Mouse (Mus musculus): Measurements from ENCODE around the gene Clybl.

The Clybl gene

DNA sequence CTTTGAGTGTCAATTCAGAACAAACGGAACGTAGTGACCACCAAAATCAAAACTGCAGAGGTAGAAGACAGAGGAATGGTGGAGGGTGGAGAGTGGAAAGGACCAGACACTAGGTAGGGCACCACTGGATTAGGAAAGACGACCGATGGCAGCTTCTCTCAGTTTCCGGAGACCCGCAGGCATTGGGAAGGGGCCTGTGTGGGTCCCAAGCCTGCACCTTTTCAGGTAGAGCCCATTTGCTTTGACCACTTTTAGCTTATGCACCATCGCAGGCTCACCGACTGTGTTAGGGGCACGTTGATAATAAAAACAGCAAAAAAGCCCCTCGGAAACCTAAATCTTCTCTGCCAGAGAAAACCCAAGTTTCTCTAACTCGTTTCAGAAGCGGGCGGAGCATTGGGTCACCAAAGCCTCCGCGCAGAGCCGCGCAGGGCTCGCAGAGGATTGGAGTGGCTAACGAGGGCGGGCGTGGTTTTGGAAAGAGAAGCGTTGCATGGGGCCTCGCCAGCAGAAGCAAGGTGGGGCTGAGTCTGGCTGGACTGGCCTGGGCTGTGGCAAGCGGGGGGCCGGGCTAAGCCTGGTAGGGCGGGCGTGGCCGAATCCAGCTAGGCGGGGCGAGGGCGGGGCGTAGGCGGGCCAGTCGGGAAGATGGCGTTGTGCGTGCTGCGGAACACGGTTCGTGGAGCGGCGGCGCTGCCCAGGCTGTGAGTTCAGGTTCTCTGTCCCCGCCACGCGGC, at the start of gene Clybl:
Gene Clybl, plus strand, starts transcription at position 627 of the 737 bp plus-strand sequence.
- DNase-seq = peak; percentile 95 to 96

DNA sequence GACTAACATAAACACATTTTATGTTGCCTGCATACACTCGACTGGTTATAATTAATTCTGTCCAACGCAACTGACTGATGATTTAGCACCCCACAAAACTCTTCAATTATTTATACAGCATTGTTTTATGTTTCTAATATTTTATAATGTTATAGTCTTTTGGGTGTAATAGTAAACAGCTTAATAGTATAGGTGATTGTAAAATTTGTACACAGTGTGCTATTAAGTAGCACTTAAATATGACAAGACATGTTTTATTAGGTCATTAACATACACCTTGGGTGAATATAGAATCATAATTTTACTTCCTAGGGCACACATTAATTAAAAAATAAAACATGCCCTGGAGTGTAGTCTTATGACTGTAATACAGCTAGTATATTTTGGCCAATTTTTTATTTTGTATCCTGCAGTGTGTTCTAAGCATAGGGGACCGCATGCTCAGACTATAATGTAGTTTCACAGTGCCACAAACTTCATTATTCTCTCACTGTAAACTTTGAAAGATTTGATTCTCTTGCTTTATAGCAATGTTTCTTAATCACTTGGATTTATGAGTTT, 45.1 kb upstream of the Clybl start:
- DNase-seq = no peak

DNA sequence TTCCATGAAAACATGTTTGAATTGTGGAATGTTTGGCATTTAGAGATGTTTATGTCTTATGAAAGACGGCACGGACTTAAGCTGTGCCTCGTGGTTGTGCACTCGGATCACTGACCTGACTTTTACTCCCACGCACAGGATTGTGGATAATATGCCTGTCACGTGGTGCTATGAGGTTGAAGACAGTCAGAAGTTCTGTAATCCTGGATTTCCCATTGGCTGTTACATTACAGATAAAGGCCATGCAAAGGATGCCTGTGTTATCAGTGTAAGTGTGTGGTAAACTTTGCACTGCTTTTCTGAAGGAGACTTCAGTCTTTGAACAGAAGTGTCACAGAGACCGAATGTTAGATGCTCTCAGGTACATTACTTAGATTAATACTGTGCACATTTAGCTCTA, 44.3 kb upstream of the Clybl start:
- no peak for DNase-seq

DNA sequence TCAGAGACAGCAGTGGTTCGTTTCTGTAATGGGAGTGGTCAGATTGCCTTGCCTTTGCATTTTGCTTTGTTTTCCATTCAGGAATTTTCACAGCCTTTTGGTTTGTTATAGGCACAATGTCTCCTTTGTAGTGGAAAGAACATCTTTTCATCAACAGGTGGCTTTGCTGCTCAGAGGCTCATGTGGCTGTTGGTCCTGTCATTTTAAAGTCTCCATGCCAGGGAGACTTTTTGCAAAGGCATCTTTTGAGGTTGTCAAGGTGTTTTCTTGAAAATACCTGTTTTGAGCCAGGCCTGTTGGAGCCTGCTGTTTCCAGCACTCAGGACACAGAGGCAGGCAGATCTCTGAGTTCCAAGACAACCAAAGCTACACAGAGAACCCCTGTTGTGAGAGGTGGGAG, 41.4 kb upstream of the Clybl start:
- DNase-seq = no peak

DNA sequence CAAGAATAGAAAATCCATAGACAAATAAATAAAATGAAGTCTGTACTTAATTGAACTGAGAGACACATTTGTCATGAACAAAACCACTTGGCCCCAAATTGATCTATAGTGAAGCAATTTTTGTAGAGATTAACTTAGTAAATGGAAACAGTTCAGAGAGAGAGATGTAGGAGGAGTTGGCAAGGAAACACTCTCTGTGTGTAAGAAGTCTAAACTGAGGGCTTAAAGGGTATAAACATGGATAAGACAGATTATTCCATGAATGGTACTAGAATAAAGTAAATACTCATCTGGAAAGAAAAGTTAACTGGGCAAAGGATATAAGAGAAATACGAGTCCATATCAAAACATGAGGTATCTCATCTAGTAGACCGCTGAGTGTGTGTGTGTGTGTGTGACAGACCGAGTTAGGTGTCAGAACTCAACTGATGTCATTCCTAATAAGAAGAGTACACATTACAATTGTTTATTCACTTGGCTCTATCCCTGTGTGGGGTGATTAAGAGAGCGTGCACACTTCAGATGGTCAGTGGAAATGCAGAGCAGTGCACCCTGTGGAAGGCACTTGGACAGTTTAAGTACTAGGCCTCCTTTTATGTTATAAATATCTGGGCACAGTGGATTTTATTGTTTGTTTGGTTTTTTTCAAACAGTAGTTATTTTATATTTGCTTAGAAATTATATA, 37.8 kb upstream of the Clybl start:
- DNase-seq = no peak

DNA sequence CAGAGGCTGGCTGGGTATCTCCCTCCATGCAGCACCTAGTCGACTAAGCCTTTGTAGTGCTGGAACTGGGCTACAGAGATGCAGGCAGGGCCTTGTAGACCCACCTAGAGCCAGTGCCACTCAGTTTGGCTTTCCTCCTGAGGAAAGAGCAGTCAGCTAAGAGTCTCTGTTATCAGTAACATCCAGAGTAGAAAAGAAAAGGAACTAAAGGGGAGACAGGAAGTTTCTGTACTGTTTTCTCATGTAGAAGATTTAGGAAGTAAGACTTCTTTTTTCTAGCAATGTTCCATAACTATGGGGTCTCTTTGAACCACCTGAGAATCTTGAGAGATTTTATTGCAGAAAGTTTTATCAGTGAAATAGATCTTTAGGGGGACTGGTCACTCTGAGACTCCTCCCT, 36.1 kb upstream of the Clybl start:
- DNase-seq = no peak

DNA sequence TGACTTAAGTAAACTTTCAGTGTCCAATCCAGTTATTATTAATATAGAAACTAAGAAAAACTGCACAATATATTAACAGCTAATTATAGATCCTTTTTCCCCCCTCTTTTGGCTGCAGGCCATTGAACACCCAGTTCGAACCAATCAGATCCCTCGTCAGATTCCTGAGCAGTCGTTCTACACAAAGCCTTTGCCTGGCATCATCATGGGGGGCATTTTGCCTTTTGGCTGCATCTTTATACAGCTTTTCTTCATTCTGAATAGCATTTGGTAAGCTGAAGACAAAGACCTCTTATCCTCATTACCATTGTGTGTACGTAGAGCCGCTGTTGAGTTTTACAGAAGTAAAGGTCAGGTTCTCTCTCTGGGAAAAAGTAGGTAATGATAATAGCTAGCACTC, 30.9 kb upstream of the Clybl start:
- DNase-seq = no peak

DNA sequence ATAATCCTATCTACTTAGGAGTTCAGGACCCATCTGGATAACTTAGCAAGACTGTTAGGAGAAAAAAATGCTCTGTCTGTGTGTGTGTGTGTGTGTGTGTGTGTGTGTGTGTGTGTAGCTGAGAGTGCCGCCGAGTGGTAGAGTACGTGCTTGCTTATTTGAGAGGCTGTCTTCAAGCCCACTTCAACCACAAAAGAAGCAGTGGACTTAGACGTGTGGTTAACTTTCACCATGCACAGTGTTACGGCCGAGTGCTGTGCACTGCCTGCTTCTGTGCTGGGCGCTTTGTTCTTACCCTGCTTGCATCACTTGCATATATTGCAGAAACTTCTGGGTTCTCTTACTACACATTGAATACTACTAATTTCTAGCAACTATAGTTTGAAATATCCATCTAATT, 23.8 kb upstream of the Clybl start:
- no peak for DNase-seq

DNA sequence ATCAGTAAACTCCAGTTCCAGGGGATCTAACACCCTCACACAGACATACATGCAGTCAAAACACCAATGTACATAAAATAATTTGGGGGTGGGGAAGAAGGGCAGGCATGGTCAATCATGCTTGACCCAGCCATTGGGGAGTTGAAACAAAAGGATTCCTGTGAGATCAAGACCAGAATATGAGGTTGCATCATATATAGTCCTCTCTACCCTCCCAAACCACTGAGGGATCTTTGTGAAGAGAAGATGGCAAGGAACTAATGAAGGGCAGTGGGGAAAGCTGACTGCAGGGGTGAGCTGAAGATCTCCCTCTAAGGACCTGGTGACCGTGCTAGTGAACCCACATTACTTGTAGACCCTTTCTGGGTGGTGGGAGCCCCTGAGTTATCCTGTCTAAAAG, 20.6 kb upstream of the Clybl start:
- no peak for DNase-seq

DNA sequence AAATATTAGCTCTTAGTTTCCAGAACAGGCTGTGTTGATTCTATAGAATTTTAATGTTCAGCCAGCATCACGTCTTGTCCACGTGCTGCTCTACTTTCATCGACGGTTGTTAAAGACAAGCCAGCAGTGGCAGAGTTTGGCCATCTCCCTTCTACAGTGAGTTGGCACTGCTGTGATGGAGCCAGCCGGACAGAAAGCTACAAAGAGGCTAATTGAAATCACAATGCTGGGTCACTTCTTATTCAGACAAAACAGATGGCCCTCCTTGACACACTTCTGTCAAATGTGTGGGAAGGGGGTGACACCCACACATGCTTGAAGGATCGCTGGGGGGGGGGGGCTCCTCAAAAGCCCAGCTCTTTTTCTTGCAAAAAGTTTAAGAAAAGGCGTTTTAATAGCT, 12.6 kb upstream of the Clybl start:
- DNase-seq = no peak

DNA sequence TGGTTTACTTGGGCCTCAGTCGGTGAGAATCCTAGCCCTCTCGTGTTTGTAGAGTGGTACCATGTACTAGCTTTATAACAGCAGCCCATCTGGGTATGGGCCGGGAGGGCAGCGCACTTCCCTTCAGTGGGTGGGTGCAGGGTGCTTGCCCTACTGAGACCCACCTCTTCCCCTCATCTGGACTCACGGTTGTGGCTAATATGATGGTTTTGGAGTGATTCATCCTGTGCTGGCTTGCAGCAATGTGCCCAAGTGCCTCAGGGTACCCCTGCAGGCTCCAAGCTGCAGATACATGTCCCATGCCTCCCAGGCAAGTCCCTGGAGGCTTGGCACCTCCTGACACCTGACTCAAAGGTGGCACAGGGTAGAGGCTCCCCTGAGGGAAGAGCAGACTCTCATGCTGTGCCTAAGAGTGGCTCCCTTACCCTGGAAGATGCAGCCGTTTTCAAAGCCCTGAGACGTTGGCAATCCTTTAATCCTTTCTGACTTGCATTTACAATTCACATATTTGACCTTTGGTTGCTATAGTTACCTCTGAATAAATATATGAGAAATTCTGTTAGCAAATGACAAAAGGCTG, 11.2 kb upstream of the Clybl start:
- DNase-seq = no peak

DNA sequence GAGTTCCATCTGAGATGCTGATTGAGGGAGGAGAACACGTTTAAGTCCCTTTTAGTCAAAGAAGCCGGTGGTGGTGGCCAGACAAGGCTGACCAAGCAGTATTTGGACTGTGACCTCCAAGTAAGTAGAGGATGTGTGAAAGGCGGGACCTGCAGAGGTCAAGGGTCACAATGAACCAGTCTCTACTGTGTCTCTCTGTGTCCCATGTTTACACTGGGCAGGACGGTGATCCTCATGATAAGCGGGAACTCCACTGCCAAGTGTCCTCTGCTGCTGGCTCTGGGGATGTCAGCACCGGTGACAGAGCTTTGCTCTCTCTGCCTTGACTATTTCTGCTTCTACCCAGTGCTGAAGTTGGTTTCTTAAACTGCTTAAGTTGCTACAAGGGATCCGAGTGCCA, 10.5 kb upstream of the Clybl start:
- DNase-seq = no peak

DNA sequence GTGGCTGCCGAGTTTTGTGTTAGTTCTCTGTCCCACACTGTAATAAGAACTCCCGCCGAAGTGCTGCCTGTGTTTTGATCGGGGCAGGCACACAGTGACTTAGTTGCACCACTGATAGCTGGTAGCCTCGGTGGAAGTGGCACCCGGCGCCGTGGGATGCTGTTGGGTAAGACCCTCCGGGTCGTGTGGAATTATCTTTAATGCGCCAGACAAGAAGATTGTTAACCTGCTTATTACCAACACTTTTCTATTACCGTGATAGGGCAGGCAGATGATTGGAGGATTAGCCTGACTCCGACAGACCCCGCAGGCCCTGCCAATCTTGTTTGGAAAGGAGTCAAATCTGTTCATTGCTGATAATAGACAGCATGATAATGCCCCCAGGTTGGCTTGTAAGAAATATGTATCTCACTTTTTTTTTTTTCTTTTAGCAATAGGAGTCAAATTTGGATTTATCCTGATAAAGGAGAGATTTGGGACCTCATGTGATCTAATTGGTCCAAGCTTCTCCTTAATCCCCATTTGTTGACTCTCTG, 5.2 kb upstream of the Clybl start:
- DNase-seq = no peak

DNA sequence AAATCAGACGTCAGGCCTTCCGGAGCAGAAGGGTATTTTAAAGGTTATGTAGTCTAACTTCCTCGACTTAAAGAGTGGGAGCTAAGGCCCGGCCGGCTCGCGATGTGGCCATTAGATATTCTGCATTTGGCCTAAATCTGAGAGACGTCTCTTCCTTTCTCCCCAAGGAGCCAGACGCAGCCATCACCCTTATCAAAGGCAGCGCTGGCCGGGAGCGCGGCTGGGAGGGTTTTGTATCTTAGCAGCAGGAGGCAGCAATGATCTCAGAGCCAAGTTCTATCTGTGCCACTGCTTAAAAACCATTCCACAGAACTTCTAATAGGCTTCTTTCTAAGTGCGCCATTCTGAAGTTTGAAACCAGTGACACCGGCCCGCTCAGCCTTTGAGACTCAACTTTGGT, 2.2 kb upstream of the Clybl start:
- no peak for DNase-seq

DNA sequence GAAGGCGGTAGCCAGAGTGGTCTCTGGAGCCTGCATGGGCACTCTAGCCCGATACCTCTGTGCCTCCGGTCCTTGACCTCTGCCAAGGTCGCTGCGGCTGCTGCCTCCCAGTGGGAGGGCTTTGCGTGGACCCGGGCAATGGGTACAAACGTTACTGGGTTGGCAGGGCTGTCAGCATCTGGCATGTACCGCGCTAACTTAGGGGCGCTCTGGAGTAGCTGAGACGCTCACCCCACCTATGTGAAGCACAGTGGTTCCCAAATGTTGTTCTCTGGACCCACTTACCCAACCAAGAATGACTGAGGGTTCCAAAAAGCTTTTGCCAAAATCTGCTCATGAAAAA, 282 bp downstream of the Clybl start:
- DNase-seq = no peak

DNA sequence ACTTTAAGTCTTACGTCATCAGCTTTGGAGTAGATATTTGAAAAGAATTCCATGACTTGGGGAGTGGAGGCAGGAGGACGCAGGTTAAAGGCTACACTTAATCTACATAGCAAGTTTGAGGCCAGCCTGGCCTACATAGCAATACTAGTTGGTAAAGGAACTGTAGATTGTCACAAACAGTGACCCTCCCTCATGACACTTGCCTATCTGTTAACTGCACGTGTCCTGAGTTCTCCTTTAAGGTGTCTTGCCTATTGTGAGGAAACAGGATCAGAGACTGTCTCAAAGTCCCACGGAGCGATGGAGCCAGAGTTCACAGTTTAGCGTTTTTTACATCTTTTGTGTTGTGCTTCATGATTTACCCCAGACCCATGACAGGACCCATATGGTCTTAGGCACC, 716 bp downstream of the Clybl start:
- DNase-seq = no peak

DNA sequence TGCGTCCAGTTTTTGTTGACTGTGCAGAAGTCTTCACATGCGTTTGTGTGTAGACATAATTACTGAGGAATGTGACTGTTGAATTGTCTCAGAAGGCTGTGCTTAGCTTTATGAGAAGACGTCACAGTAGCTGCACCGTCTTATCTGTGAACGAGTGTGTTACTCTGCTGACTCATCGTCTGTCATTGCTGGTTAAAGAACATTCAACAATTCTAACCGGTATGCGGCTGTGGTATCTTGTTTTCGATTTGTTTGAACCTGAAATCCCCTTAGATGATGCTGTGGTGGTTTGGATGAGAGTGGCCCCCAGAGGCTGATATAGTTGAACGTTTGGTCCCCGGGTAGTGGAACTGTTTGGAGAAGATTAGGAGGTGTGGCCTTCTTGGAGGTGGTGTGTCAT, 2.5 kb downstream of the Clybl start:
- no peak for DNase-seq

DNA sequence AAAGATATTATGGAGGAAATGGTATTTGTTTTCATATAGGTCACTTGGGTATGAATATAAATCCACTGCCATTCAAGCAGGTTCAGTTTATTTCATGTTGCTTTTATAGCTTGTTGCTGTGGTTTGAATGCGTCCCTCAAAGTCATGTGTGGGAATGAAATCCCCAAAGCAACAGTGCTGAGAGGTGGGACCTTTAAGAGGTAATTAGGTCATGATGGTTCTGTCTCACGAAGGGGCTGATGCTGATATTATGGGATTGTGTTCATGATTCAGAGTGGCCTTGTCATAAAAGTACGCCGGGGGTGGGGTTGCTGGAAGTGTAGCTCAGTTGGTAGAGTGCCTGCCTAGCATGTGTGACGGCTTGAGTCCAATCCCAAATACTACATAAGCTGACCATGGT, 6.7 kb downstream of the Clybl start:
- no peak for DNase-seq

DNA sequence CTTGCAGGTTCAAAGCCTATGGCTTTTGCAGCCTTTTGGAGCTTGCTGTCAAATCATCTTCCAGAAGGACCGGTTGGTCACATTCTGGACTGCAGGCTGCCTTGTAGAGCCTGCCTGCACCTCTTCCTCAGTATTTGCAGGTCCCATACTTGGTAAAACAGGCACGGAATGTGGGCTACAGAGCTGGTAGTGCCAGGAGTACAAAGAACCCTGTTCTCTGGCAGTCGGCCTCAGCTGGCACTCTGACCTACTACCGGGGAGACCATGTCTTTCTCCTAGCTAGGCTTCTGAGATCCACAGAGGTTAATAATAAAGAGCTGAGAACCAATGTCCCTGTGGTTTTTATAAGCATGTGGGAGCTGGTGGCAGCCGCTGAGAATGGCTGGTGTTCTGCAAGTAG, 8.4 kb downstream of the Clybl start:
- no peak for DNase-seq

DNA sequence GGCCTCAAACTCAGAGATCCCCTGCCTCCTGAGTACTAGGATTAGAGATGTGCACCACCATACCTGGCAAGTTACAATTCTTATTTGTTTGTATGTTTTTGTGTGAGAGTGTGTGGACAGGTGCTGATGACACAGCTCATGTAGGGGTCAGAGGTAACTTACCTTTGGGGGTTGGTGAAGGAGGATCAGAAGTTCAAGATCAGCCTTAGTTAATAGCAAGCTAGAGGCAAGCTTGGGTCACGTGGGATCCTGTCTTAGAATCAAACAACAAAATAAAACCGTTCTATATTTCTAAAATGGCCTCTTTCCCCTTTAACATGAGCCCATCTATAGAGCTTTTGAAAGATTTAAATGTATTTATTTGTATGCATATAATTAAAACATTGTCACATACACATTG, 9.0 kb downstream of the Clybl start:
- no peak for DNase-seq

DNA sequence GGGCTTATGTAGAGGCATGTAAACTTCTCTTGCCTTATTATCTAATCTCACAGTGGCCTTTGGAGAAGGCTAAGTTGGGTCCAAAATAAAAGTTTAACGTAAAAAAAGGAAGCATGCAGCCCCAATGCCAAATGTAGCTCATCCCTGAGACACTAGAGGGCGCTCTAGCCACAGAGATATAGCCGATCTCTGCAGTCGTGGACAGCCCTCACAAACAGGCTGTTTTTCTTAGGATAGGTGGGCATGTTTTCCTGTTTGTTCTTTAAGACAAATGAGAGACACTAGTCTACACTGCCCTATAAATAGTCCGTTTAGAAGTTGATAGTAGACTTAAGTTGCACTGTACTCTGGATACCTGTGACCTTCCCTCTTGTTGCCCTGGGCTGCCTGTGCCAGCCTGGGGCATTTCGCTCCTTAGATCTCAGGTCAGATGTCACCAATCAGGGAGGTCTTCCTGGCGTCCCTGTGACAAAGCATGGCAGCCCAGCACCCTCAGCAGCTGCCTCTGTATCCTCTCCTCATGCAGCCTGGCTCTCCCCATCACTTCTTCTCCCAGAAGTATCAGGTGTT, 9.5 kb downstream of the Clybl start:
- DNase-seq = peak; percentile 74 to 76

DNA sequence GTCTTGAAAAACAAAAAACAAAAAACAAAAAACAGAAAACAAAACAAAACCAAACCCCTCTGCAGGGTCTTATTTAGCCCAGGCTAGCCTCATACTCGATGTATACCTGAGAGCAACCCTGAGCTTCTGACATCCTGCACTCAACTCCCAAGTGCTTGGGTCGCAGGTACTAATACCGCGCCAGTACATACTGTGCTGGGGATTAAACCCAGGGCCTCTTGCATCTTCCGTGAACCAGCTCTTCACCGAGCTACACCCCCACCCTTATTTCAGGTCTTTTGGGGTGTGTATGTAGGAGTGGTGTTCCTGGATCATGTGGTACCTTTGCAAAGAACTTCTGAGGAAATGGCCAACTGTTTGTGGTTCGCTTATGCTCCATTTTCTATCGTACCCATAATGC, 13.1 kb downstream of the Clybl start:
- DNase-seq = no peak

DNA sequence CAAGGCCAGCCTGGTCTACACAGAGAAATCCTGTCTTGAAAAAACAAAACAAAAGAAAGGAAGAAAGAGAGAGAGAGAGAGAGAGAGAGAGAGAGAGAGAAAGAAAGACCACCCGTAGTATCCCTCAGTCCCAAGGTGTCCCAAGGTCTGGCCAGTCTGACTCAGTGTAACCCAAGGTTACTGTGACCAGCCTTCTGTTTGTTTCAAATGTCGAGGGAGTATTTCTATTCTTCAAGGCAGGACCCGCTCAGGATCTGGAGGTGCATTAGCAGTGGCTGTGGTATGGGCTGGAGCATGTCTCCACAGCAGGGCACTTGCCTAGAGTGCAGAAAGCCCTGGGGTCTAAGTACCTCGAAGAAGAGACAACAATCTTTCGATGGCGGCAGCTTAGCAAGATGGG, 15.3 kb downstream of the Clybl start:
- DNase-seq = no peak

Data from B cell, adult 2 months (primary cell).